Mouse (Mus musculus) MEL (cell line): Measurements from ENCODE around the gene Cd68. TPM values are rescaled to one million over a fixed set of nuclear protein-coding genes. Genes with fewer than 3 reads are reported as not detected.

ENCODE experiments used
- DNase-seq: peaks from one replicate; pipeline ENCODE4 v3.0.0; 2011; ENCODE audit warnings: low read depth, low spot score
- H3K27ac ChIP-seq: 2 replicates; pipeline ENCODE4 v1.5.1; 2012; ENCODE audit warnings: low read depth, mild to moderate bottlenecking, control low read depth, low read length, moderate library complexity; ENCODE audit not compliant: control insufficient read depth
- H3K27me3 ChIP-seq, 2 experiments: fragments of 150-350 bp in 1 of 2; sonication (generic) in 1 of 2; 2 replicates each; pipeline ENCODE4 v1.6.1; 2012; ENCODE audit warnings: low read length in 2 of 2, mild to moderate bottlenecking in 2 of 2, improper control_type of control experiment in 1 of 2, moderate library complexity in 1 of 2; ENCODE audit not compliant: insufficient read depth in 2 of 2, control insufficient read depth in 1 of 2
- H3K36me3 ChIP-seq, 2 experiments: 2 replicates each; pipeline ENCODE4 v1.6.1; 2012 to 2014; ENCODE audit warnings: low read length in 2 of 2, improper control_type of control experiment in 1 of 2, inconsistent platforms in 1 of 2, mild to moderate bottlenecking in 1 of 2; ENCODE audit not compliant: insufficient read depth in 2 of 2, control insufficient read depth in 1 of 2
- H3K4me1 ChIP-seq, 2 experiments: fragments of 150-350 bp in 1 of 2; sonication (generic) in 1 of 2; 2 replicates each; pipeline ENCODE4 v1.6.1; 2012; ENCODE audit warnings: low read length in 2 of 2, improper control_type of control experiment in 1 of 2, mild to moderate bottlenecking in 1 of 2; ENCODE audit not compliant: insufficient read depth in 2 of 2, control insufficient read depth in 1 of 2
- H3K4me3 ChIP-seq, 2 experiments: fragments of 150-350 bp in 1 of 2; sonication (generic) in 1 of 2; 2 replicates each; pipeline ENCODE4 v1.5.1; 2012; ENCODE audit warnings: low read depth in 2 of 2, low read length in 2 of 2, mild to moderate bottlenecking in 2 of 2, moderate library complexity in 2 of 2, control low read depth in 1 of 2, improper control_type of control experiment in 1 of 2; ENCODE audit not compliant: control insufficient read depth in 1 of 2, insufficient read depth in 1 of 2
- H3K79me2 ChIP-seq: 2 replicates; pipeline ENCODE4 v1.6.1; 2012; ENCODE audit warnings: mild to moderate bottlenecking, low read length, moderate library complexity; ENCODE audit not compliant: control insufficient read depth, poor library complexity, insufficient read depth
- H3K9ac ChIP-seq: 2 replicates; pipeline ENCODE4 v1.6.1; 2012; ENCODE audit warnings: low read depth, mild to moderate bottlenecking, control low read depth, low read length, moderate library complexity; ENCODE audit not compliant: control insufficient read depth, poor library complexity, severe bottlenecking
- H3K9me3 ChIP-seq: fragments of 150-350 bp; sonication (generic); replicated peaks from 2 replicates; pipeline ENCODE4 v1.6.1; 2012; ENCODE audit warnings: mild to moderate bottlenecking, low read length, improper control_type of control experiment, moderate library complexity; ENCODE audit not compliant: insufficient read depth
- CHD1 ChIP-seq: IDR thresholded peaks from 2 replicates; pipeline ENCODE4 v1.6.1; 2012; ENCODE audit warnings: low read depth, mild to moderate bottlenecking, inconsistent platforms, low read length, improper control_type of control experiment
- CTCF ChIP-seq, 3 experiments: IDR thresholded peaks in 2 of 3; conservative IDR thresholded peaks in 1 of 3; 2 replicates each; pipeline ENCODE4 v1.5.1; 2011 to 2012; ENCODE audit warnings: low read length in 3 of 3, low read depth in 2 of 3, mild to moderate bottlenecking in 2 of 3, improper control_type of control experiment in 1 of 3, inconsistent platforms in 1 of 3, mixed read lengths in 1 of 3, moderate library complexity in 1 of 3; ENCODE audit not compliant: control insufficient read depth in 1 of 3, insufficient read depth in 1 of 3, poor library complexity in 1 of 3, severe bottlenecking in 1 of 3
- E2F4 ChIP-seq: IDR thresholded peaks from 2 replicates; pipeline ENCODE4 v1.6.1; 2011; ENCODE audit warnings: low read depth, low read length, improper control_type of control experiment, borderline replicate concordance
- ETS1 ChIP-seq: IDR thresholded peaks from 2 replicates; pipeline ENCODE4 v1.6.1; 2012; ENCODE audit warnings: low read depth, mild to moderate bottlenecking, inconsistent platforms, low read length, improper control_type of control experiment, moderate library complexity
- GATA1 ChIP-seq: IDR thresholded peaks from 2 replicates; pipeline ENCODE4 v1.6.1; 2011; ENCODE audit warnings: low read depth, low read length, improper control_type of control experiment
- JUND ChIP-seq: IDR thresholded peaks from 2 replicates; pipeline ENCODE4 v1.6.1; 2011; ENCODE audit warnings: low read depth, mild to moderate bottlenecking, improper control_type of control experiment, low read length
- MAFK ChIP-seq: IDR thresholded peaks from 2 replicates; pipeline ENCODE4 v1.6.1; 2011; ENCODE audit warnings: low read depth, mild to moderate bottlenecking, low read length, improper control_type of control experiment, borderline replicate concordance
- MAX ChIP-seq: IDR thresholded peaks from 2 replicates; pipeline ENCODE4 v1.6.1; 2011; ENCODE audit warnings: low read length, improper control_type of control experiment
- MEF2A ChIP-seq: IDR thresholded peaks from 2 replicates; pipeline ENCODE4 v1.6.1; 2014; ENCODE audit warnings: low read depth, mild to moderate bottlenecking, inconsistent platforms, low read length, improper control_type of control experiment; ENCODE audit not compliant: poor library complexity, insufficient replicate concordance, severe bottlenecking; ENCODE audit errors: extremely low read depth
- MXI1 ChIP-seq: IDR thresholded peaks from 2 replicates; pipeline ENCODE4 v1.6.1; 2011; ENCODE audit warnings: mild to moderate bottlenecking, low read depth, low read length, improper control_type of control experiment
- MYB ChIP-seq: IDR thresholded peaks from 2 replicates; pipeline ENCODE4 v1.6.1; 2011; ENCODE audit warnings: mild to moderate bottlenecking, low read depth, low read length, improper control_type of control experiment
- MYC ChIP-seq: IDR thresholded peaks from 2 replicates; pipeline ENCODE4 v1.6.1; 2011; ENCODE audit warnings: low read depth, mild to moderate bottlenecking, low read length, improper control_type of control experiment, moderate library complexity
- NRF1 ChIP-seq: IDR thresholded peaks from 2 replicates; pipeline ENCODE4 v1.6.1; 2014; ENCODE audit warnings: low read depth, mild to moderate bottlenecking, inconsistent platforms, low read length, improper control_type of control experiment, moderate library complexity; ENCODE audit not compliant: poor library complexity, insufficient read depth, severe bottlenecking
- RAD21 ChIP-seq: IDR thresholded peaks from 2 replicates; pipeline ENCODE4 v1.6.1; 2011; ENCODE audit warnings: mild to moderate bottlenecking, low read depth, low read length, improper control_type of control experiment
- SMC3 ChIP-seq: IDR thresholded peaks from 2 replicates; pipeline ENCODE4 v1.6.1; 2011; ENCODE audit warnings: low read depth, low read length, improper control_type of control experiment
- TAL1 ChIP-seq: IDR thresholded peaks from 2 replicates; pipeline ENCODE4 v1.6.1; 2012; ENCODE audit warnings: mild to moderate bottlenecking, inconsistent platforms, low read length, moderate library complexity, mixed read lengths
- TBP ChIP-seq: IDR thresholded peaks from 2 replicates; pipeline ENCODE4 v1.8.0; 2011; ENCODE audit warnings: low read depth, low read length, improper control_type of control experiment
- USF2 ChIP-seq, 2 experiments: IDR thresholded peaks; 2 replicates each; pipeline ENCODE4 v1.6.1; 2011 to 2012; ENCODE audit warnings: improper control_type of control experiment in 2 of 2, low read length in 2 of 2, borderline replicate concordance in 1 of 2, inconsistent platforms in 1 of 2, low read depth in 1 of 2, mild to moderate bottlenecking in 1 of 2; ENCODE audit not compliant: insufficient read depth in 1 of 2
- ZC3H11A ChIP-seq: IDR thresholded peaks from 2 replicates; pipeline ENCODE4 v1.6.1; 2012; ENCODE audit warnings: low read depth, mild to moderate bottlenecking, inconsistent platforms, low read length, improper control_type of control experiment
- ZKSCAN1 ChIP-seq: IDR thresholded peaks from 2 replicates; pipeline ENCODE4 v1.6.1; 2012; ENCODE audit warnings: low read depth, mild to moderate bottlenecking, inconsistent platforms, low read length, improper control_type of control experiment, moderate library complexity
- ZMIZ1 ChIP-seq: IDR thresholded peaks from 2 replicates; pipeline ENCODE4 v1.6.1; 2012; ENCODE audit warnings: low read depth, mild to moderate bottlenecking, inconsistent platforms, low read length, improper control_type of control experiment, moderate library complexity
- ZNF384 ChIP-seq: IDR thresholded peaks from 2 replicates; pipeline ENCODE4 v1.6.1; 2012; ENCODE audit warnings: low read depth, mild to moderate bottlenecking, inconsistent platforms, low read length, improper control_type of control experiment
- polyA plus RNA-seq, 2 experiments: library from polyadenylated mRNA; stranded (reverse) in 1 of 2; unstranded in 1 of 2; fragments of >175 nt in 1 of 2; fragments of >200 nt in 1 of 2; gene quantifications; 2 replicates each; pipeline versions ENCODE4 v1.2.1 to v1.2.4; 2012; ENCODE audit warnings: low replicate concordance in 2 of 2, low read depth in 1 of 2; ENCODE audit not compliant: insufficient read length in 2 of 2, insufficient read depth in 1 of 2, missing spikeins in 1 of 2
- total RNA-seq: library from RNA; depleted of rRNA; stranded (reverse); fragments of 300-350 nt; gene quantifications from 2 replicates; pipeline ENCODE4 v1.2.3, GENCODE M21; 2012

Cd68 gene
- total and polyA plus RNA-seq, 3 experiments = 5.3 to 19.8 TPM; not detected in 1

GRCm38 (mm10) chr11:69665961-69666664 lies at the start of gene Cd68 (continued):
- TF ChIP-seq SMC3 = 0 out of 2 replicates have a peak, but pooled peaks have one; percentile 18
- TF ChIP-seq GATA1 = no peak
- TF ChIP-seq TAL1 = no peak
- peak; percentile 89; the same call in 1 of the 2 replicates for TF ChIP-seq MYC
- TF ChIP-seq MYB = peak; percentile 6

- DNase-seq = peak; percentile 66
- H3K4me1 ChIP-seq = peaks cover 0 to 5% of the 10 kb centered on the region in 2 experiments; a peak in 1 of 4 replicates
- H3K36me3 ChIP-seq = peaks cover 0 to 3% of the 10 kb centered on the region in 2 experiments; a peak in 1 of 4 replicates
- no peaks in the 10 kb centered on the region for H3K79me2 ChIP-seq
- TF ChIP-seq MAFK (no peak), TAL1 (no peak), JUND (no peak), SMC3 (peak; percentile 59), MXI1 (0 out of 2 replicates have a peak, but pooled peaks have one; percentile 36), MAX (no peak), ZMIZ1 (no peak), GATA1 (no peak), RAD21 (peak; percentile 74), MYB (no peak), CHD1 (no peak), USF2 (IDR thresholded peaks at IDR 0.05; ENCODE audit: borderline replicate concordance in 1 of 2, insufficient read depth in 1 of 2, low read depth in 1 of 2, low read length in 2 of 2) (no peak), MEF2A (no peak), ZNF384 (no peak), CTCF (IDR thresholded peaks at IDR 0.05 in 2 of 3, conservative IDR thresholded peaks at IDR 0.05 in 1 of 3; ENCODE audit: control insufficient read depth in 1 of 3, insufficient read depth in 1 of 3, low read depth in 2 of 3, low read length in 3 of 3, poor library complexity in 1 of 3, severe bottlenecking in 1 of 3) (peak; percentile 73 to 87 (median 75)), E2F4 (no peak), ETS1 (no peak), TBP (no peak), ZC3H11A (peak; percentile 41), NRF1 (no peak), ZKSCAN1 (no peak)
- no peak overlapping the region for H3K9ac ChIP-seq
- H3K4me3 ChIP-seq = no peak overlapping the region
- no peak overlapping the region for H3K27ac ChIP-seq
- H3K27me3 ChIP-seq = no peaks in the 10 kb centered on the region
- H3K9me3 ChIP-seq = no peaks in the 10 kb centered on the region
Observed at GRCm38 (mm10) chr11:69715482-69715881, 49.5 kb upstream of the Cd68 start.
